Mouse (Mus musculus) liver, embryonic 14.5 days (tissue): ENCODE data around the gene Bcl11a.

ENCODE experiments used
- CTCF ChIP-seq: IDR thresholded peaks from 2 replicates; pipeline ENCODE4 v1.5.1; 2016; ENCODE audit warnings: antibody characterized with exemption, low read depth, control low read depth
- EP300 ChIP-seq: IDR thresholded peaks from 2 replicates; pipeline ENCODE4 v1.6.1; 2016; ENCODE audit warnings: antibody characterized with exemption, low read depth

- TF ChIP-seq CTCF, result no peak
- TF ChIP-seq EP300, result no peak
These were observed 31.5 kb downstream of the Bcl11a start for GRCm38 (mm10) chr11:24109388-24109787.
